Mouse (Mus musculus): ENCODE data around the gene Ube2q2. TPM values are rescaled to one million over a fixed set of nuclear protein-coding genes. Genes with fewer than 3 reads are reported as not detected.

The Ube2q2 gene
- total RNA-seq, 2 experiments from 2014 or later: 29.5 to 30.9 TPM

DNA sequence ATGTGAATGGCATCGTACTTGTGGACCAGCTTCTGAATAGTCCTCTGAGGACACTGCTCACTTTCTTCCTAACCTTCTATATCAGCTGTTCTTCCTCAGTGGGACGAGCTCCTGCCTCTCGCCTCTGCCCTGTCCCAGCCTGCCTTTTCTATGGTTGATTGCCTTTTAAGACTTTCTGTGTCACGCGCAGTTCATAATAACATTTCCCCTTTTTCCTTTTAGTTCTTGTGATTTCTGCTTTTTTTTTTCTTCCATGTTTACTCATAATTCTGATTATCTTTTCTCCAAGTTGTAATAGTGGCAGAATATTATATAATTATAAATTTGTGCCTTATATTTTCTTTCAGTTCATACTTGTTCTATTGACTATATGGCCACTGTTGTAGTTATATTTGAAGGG is 4.3 kb downstream of the Ube2q2 start:
- intact Hi-C loops (cut with DNase I): loop anchor here (5.0 kb wide), 1 partner anchor 54 kb away; the partner anchor contains the start of gene Fbxo22
- no peak for DNase-seq

DNA sequence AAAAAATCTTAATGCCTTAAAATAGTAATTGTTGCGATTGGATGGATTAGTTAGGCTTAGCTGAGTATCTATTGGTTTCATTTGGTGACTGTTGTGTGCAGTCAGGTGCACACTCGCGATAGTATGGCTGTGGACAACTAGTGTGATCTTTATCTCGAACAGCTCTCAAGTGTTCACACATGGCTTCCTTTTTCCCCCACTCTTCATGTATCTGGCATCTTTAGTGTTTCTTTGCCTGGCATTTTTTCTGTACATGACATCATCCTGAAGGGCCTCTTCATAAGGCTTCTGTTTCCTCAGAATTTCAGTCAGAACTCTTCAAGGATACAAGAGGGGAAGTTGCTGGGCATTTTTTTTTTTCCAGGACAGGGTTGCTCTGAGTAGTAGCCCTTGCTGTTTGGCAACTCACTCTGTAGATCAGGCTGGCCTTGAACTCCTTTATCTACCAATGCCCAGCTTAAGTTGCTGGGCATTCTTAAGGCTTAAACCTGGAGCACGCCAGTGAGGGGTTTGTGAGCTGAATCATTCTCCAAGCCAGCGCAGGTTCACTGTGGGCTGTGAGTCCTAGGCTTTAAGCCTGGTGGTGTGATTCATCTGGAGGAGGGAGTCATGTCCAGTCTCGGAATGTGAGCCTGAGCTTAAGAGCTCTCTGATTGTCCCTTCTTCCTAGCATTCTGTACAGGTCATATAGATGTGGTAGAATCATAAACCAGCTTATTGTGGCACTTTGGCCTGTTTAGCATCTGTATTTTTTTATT is 22.2 kb downstream of the Ube2q2 start:
- no peak for DNase-seq
- intact Hi-C loops (cut with DNase I): no loop called here

DNA sequence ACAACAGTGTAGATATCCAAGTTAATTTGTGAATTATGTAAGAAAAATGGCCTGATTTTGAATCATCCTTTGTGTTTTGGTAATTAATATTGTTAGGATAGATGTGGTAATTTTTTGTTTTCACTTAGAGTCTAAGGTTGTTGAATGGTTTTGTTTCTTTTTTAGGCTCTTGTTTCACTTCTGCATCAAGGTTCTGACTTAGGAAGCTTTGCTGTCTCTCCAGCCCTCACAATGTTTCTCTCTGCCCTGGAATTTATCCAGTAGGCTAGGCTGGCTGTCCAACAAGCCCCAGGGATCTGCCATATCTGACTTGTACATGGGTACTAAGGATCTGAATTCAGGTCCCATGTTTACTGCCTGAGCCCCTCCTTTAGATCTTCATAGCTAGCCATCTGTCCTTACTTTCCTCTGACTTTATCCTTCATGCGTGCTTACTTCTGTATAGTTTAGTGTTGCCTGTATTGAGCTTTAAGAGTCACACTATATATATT is 23.6 kb downstream of the Ube2q2 start:
- DNase-seq: no peak

DNA sequence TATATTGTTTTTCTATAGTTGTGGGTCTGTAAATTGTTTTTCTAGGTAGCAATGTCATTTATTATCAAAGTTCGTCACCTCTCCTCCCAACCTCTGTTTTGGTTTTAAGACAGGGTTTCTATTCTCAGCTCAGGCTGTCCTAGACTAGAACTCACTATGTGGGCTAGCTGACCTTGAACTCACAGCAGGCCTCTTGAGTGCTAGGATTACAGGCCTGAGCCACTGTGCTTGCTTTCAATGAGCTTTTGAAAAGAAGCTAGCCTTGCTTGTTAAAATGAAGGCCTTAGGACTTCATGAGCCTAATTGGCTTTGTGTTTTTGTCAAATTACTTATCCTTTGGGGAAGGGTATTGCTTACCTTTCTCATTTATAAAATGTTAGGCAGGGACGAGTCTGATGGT is 25.6 kb downstream of the Ube2q2 start:
- intact Hi-C loops (cut with DNase I): no loop called here
- DNase-seq: no peak

More for the DNA sequence above, 23.6 kb downstream of the Ube2q2 start:
- intact Hi-C loops (cut with DNase I): no loop called here

DNA sequence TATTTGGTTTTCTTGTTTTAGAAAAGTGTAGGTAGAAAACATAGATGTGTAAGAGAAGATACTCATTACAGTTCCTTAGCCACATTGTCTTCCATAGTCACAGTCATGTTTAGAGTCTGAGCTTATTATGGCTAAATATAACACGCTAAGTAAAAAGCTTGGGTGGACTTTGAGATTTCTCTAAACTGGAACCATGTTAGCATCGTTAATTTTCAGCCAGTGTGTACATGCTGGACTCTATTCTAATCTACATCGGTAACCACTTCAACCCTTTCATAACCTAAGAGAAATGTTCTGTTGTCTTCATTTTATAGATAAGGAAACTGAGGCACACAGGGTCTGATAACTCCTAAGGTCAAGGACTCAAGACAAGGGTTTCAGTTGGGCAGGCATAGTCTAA is 47.2 kb downstream of the Ube2q2 start:
- intact Hi-C loops (cut with DNase I): no loop called here
- DNase-seq: no peak

DNA sequence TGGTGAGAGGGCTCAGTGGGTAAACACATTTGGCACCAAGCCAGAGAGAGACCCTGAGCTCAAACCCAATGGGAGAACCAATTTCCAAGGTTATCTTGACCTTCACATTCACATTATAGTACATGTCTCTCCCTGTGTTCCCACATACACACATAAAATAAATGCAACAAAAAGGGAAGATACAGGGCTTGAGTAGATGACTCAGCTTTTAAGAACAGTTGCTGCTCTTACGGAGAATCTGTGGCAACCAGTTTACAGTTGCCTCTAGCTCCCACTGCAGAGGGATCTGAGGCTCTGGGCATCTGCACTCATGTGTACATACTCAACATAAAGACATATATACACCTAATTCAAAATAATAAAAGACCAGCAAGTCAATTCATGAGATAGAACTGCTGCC is 49.6 kb downstream of the Ube2q2 start:
- no peak for DNase-seq
- intact Hi-C loops (cut with DNase I): no loop called here

DNA sequence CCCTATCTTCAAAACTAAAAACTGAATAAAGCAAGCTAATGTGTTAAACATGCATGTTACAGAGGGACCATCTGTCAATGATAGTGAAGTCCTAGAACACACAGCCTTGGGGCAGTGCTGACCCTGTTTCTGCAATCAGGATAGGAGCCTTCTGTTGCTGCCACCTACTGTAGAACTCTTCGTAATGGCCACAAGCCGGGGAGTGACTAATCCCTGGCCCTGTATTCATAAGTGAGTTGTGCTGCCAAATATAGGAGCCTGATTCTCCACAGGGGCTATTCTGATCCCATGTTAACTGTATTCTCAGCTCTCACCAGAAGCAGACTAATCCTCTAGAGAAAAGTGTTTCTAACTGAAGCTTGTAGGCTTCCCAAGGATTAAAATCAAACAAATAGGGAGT is 50.7 kb downstream of the Ube2q2 start:
- DNase-seq: peak; percentile 42 to 51
- intact Hi-C loops (cut with DNase I): no loop called here

DNA sequence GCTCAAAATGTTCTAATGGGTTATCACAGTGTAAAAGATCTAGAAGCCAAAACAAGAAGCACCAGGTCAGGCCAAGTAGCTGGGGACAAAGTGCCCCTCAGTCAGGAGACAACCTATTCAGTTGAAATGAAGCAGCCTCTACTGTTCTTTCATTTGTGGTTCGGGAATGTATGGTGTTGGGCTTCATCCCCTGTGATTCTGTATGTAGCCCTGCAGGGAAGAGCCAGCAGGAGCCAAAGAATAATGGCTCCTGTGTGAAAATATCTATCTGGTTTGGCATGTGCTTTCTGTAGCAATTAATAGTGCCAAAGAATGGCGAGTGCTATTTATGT is 59.8 kb downstream of the Ube2q2 start:
- no peak for DNase-seq
- intact Hi-C loops (cut with DNase I): loop anchor here (5.0 kb wide), 1 partner anchor 56 kb away; no protein-coding TSS in a partner anchor

DNA sequence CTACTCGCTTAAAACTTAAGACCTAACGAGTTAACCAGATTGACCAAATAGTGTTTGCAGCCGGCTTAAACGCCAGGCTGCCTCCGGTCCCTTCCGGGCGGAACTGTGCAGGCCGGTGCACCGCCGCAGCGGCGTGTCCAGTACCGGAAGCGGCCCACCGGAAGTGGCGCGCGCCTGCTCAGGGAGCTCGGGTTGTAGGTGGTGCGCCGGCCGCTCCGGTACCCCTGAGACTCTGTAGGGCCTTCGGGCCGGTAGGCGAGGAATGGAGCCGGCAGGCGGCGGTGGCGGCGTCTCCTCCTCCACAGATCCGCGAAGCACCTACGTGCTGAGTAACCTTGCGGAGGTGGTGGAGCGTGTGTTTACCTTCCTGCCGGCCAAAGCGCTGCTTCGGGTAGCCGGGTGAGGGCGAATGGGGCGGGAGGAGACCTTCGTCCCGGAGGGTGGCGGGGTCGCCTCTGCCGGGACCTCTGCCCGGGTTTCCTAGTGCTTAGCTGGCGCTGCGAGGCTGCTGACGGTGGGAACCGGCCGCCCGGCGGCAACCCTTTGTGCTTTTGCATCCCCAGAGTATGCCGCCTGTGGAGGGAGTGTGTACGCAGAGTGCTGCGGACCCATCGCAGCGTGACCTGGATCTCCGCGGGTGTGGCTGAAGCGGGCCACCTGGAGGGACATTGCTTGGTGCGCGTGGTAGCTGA is 60.3 kb downstream of the Ube2q2 start, which contains the start of gene Fbxo22:
Gene Fbxo22, plus strand, starts transcription at position 136 of the 692 bp plus-strand sequence.
- intact Hi-C loops (cut with DNase I): loop anchor here (5.0 kb wide), 1 partner anchor 57 kb away; no protein-coding TSS in a partner anchor
- peak; percentile 89 to 92 for DNase-seq

DNA sequence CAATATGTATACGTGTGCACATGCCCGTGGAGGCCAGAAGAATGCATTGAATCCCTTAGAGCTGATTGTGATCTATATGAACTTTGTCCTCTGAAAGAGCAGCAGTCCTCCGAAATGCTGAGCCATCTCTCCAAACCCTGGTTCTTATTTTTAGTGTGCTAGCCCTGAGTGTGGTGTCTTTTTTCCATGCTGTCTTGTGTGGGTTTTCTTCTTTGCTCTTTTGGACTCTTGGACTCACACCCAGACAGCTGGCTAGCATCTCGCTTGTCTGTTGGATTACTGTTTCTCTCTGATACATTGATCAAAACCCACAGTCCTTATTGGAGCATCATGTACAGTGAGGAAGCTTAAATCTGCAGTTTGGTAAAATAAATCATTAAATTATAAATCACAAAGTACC is 63.0 kb downstream of the Ube2q2 start:
- intact Hi-C loops (cut with DNase I): no loop called here
- no peak for DNase-seq

DNA sequence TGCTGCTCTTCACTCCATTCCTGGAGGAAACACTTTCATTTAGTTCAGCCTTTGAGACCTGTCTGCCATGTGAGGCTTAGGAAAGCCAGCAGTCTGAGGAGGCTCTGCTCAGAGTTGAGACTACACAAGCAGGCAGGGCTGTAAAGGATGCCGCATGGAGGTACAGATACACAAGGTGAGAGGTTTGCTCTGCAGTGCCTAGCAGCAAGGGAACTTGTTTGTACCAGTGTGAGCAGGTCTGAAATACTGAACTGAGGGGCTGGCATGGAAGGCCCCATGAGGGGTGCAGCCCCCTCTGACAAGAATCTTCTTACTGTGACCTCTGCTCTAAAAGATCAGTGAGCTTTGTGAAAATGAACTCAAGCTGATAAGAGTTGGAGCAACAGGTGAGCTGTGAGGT is 64.7 kb downstream of the Ube2q2 start:
- DNase-seq: no peak
- intact Hi-C loops (cut with DNase I): no loop called here

DNA sequence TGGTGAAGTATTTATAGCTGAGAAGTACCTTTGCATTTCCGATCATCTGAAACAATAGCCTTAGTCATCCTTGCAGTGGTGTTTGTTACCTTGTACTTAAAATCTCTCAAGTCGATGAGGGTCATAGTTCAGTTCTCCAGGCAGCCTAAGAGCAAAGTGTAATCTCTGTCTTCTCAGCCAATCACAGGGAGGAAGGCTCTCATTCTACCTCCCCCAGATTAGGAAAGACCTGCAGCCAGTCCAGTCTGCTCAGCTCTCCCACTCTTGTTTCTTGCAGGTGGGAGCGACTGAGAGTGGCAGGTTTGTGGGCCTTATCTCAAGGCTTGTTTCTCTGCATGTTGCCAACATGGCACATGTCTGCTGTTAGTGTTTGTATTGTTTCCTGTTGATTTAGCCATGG is 66.4 kb downstream of the Ube2q2 start:
- intact Hi-C loops (cut with DNase I): no loop called here
- DNase-seq: no peak

DNA sequence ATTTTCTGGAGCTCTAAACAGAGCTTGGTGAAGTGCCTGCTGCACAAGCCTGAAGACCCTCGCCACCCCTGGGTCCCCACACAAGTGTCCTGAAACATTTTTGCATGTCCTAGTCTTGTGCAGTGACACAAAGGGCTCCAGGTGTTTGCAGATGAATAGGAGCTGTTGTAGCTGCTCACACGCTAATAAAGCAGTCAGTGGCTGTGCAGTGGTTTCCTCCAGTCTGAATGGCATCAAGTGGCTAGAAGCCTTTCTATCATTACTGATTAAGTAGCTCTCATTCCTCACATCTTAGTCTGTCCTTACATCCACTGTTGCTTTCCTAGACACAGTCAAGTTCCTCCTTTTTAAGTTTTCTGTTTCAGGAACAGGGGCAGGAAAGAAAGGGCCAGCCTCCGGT is 67.0 kb downstream of the Ube2q2 start:
- intact Hi-C loops (cut with DNase I): no loop called here
- no peak for DNase-seq

DNA sequence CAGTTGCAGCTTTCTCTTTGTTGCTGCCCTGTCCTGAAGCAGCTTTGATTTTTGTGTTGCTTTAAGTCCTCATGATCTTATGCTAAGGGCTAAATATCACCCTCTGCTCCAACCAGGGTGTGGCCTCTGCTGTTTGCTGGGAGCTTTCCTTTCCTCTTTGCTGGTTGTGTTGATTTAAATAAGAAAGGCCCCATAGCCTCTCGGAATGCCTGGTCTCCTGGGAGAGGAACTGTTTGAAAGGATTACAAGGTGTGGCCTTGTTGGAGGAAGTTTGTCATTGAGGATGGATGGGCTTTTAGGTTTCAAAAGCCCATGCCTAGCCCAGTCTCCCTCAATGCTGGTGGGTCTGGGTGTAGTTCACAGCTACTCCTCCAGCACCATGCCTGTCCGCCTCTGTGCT is 67.4 kb downstream of the Ube2q2 start:
- intact Hi-C loops (cut with DNase I): no loop called here

DNA sequence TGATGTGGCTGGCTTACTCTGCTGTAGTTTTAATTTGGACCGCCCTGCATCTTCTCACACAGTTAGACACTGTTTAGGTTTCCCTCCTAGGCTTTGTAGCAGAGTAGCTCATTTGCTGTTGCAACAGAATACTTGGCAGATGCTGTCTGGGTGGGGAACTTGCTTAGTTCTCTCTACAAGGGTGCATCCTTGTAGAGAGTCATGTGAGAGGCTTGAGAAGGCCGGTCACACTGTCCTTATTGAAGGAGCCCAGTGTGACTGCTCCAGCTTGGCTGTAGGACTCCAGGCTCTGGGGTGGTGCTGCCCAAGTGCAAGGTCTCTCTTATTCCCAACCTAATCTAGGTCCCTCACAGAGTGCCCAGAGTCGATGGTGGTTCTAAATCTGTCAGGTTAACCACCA is 68.7 kb downstream of the Ube2q2 start:
- intact Hi-C loops (cut with DNase I): no loop called here
- DNase-seq: no peak

More for the DNA sequence above, 67.4 kb downstream of the Ube2q2 start:
- no peak for DNase-seq

DNA sequence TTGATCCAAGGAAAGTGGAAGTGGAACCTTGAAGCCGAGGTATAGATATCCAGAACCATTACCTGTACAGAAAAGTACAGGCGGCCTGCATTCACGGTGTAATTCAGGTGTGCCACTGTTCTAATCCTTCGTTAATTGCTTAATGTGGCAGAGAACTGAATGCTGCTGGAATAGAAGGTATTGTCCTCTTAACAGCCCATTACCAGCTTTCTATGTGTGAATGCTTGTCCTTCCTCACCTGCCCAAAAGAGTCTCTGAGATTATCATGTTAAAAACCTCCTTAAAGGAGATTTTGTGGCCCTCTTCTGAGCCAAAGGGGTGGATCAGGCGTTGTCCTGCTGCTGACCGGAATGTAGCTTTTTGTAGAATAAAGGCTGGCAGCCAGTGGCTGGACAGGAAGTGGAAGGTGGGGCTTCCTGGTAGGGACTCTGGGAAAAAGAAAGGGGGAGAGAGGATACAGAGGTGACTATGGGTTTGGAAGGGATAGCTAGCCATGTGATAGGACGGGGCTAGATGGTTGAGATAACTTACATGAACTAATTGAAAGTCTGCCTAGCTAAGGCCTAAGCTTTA is 76.6 kb downstream of the Ube2q2 start:
- peak in 1 of 2 experiments; percentile 23 for DNase-seq
- intact Hi-C loops (cut with DNase I): no loop called here

DNA sequence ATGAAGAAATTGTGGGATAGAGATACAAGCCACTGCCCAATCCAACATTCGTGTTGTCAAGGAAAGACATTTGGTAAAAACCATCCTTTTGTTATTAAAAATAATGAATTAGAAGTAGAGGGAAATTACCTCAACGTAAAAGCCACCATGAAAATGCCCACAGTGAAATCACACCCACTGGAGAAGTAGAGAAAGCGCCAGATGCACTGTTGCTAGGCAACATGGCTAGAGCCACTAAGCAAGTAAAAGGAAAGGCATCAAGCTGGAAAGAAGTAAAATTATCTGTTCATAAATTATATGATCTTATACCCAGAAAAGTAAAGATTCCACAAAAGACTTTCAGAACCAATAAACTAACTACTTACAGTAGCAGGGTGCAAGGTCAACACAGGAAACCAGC is 77.6 kb downstream of the Ube2q2 start:
- DNase-seq: no peak
- intact Hi-C loops (cut with DNase I): no loop called here

DNA sequence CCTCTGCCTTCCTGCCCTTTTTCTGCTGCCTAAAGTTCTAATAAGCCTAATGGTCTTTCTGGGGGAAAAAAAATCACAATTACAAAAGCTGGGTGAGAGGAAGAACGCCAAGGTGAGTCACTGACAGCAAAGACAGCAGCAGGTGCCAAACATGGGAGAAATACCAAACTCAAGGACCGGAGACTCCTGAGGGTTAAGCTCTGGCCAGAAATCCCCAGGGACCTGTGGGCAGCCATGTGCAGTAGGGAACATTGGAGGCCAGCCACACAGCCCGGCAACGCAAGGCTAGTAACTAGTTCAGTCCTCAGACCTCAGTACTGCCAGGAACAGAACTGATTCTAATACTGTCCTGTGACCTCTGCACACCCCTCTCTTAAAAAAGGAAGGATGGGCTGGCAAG is 79.5 kb downstream of the Ube2q2 start:
- no peak for DNase-seq
- intact Hi-C loops (cut with DNase I): no loop called here

DNA sequence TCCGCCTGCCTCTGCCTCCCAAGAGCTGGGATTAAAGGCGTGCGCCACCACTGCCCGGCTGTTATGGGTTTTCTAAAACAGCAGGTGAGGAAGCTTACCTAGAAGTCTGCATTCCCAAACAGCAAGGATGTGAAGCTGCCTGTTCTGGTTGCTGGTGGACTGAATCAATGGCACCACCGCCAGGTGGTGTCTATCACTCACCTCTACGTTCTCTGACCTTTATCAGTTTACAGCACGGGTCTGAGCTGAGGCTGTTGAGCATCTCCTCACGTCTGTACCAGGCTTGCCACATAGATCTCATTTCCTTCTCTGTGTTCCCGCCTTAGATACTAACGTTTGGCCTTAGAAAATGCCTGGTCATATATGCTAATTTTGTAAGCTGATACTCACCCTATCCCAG is 80.4 kb downstream of the Ube2q2 start:
- no peak for DNase-seq
- intact Hi-C loops (cut with DNase I): no loop called here

DNA sequence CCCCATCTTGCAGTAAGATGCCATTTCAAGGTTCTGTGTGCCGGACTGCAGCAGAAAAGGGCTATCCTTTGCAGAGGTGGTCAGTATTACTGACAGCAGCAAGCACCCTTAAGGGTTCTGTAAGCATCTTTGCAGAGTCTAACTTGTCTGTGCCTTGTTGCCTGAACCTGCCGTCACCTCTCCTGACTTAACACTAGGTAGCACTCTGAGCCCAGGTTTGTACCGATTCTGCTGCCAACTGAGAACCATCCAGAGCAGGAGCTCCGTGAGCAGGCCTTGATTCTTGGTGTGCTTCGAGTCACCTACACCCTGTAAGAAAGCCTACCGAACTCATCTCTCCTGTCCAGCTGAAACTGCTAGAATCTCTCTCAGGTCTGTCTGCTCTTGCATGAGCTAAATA is 82.9 kb downstream of the Ube2q2 start:
- DNase-seq: no peak
- intact Hi-C loops (cut with DNase I): no loop called here

DNA sequence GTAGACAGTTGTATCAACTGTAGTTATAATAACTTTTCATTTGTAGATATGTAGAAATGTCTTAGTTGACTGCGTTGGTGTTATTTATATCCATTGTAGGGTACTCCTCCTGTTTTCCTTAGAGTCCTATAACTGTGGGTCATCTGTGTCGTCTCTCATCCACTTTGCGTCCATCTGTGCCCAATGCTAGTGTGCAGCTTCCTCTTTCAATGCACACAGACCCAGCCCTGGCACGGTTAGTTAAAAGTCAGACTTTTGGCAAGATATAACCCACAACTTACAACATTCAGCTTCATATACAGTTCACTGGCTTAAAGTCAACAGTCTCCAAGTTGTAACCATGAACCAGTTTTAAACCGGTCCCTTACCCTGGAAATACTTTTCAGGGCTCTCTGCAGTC is 83.5 kb downstream of the Ube2q2 start:
- intact Hi-C loops (cut with DNase I): no loop called here
- DNase-seq: no peak

DNA sequence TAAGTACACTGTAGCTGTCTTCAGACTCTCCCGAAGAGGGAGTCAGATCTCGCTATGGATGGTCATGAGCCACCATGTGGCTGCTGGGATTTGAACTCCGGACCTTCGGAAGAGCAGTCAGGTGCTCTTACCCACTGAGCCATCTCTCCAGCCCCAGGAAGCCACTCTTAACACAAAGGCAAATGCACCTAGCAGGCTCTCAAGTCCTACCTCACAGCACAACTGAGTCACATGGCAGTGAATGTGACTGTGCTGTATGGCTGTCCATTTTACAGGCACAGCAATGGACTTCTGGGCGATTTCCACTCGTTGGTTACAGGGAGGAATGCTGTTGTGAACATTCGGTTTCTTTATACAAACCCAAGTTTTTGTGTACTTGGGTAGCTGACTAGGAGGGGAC is 83.9 kb downstream of the Ube2q2 start:
- no peak for DNase-seq
- intact Hi-C loops (cut with DNase I): no loop called here

All from heart, postnatal 10 days (tissue).